Mouse (Mus musculus) activated CD4-positive, CD25-positive, alpha-beta regulatory T cell, adult 4 months (primary cell): Measurements from ENCODE around the gene Gpr65. TPM values are rescaled to one million over a fixed set of nuclear protein-coding genes. Genes with fewer than 3 reads are reported as not detected.
"Not testable (repeated sequence)": the region's sequence is repeated elsewhere in the genome, so short reads cannot be mapped to it uniquely, and the experiment has no call there.

Experiments used
- ATAC-seq: one replicate; pipeline ENCODE4 v1.8.0; 2017
- polyA plus RNA-seq, 2 experiments: library from polyadenylated mRNA; unstranded; fragments of 100-300 nt; shearing (Covaris generic); gene quantifications; one replicate each; pipeline ENCODE4 v1.2.1; 2017

The Gpr65 gene
- polyA plus RNA-seq, 2 experiments from 2014 or later: 46.6 to 48.4 TPM

- ATAC-seq: peak; percentile 66
Measured at GRCm38 (mm10) chr12:98283487-98283860, 15.0 kb downstream of the Gpr65 start.

GRCm38 (mm10) chr12:98284477-98284876, 16.0 kb downstream of the Gpr65 start:
- ATAC-seq: no peak

DNA sequence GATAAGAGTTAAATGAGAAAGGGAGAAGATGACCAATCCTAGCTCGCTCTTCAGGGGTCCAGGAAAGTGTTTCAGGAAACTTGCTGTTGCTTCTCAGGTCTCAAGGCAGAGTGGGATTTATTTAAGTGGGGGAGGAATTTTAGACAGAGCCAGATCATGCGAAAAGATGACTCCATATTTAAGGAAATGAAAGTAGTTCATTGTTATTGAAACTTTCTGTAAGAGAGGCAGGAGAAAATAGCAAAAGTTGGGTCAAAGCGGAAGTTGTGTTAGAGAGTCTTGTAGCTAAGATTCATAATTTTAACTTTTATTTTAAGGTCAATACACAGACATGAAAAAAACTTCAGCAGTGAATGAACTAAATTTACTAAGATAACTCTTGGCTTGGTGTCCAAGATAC, 22.0 kb downstream of the Gpr65 start:
- no peak for ATAC-seq

- ATAC-seq: no peak
Measured at GRCm38 (mm10) chr12:98292278-98292677, 23.8 kb downstream of the Gpr65 start.

DNA sequence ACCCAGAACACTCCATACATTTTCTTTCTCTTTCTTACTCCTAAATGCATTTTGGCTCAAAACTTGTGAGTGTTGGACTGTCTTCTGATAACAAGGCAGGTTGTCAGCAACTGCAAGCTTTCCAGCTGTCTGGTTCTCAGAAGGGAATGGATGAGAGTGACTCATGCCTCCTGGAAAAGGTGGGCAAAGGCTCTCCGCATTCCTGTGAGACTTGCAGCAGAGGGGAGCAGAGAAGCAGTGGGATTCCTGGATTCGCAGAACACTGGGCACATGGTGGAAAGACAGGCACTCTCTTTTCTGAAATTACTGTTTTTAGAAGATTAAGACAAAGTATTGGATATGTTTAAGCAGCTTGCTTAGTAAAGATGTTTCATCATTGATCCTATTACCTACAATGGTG, 25.8 kb downstream of the Gpr65 start:
- no peak for ATAC-seq

GRCm38 (mm10) chr12:98301980-98302379, 33.5 kb downstream of the Gpr65 start:
- no peak for ATAC-seq

DNA sequence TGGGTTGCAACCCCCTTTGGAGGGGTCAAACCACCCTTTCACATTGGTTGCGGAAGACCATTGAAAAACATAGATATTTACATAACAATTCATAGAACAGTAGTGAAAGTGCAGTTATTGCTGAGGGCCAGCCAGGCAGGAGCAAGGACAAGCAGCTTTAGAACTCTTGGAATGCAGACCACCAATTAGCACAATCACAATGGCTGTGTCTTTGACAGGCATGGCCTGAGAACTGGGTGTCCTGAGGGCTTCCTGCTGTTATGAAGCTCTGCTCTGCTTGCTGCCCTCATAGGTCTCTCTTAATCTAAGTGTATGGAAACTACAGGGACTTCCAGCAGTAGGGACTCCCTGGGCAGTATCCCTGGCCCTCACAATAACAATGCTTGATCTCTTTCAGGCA, 34.6 kb downstream of the Gpr65 start:
- no peak for ATAC-seq

- no peak for ATAC-seq
Measured at GRCm38 (mm10) chr12:98307179-98307915, 38.9 kb downstream of the Gpr65 start.

- no peak for ATAC-seq
Measured at GRCm38 (mm10) chr12:98311376-98312083, 43.1 kb downstream of the Gpr65 start.

DNA sequence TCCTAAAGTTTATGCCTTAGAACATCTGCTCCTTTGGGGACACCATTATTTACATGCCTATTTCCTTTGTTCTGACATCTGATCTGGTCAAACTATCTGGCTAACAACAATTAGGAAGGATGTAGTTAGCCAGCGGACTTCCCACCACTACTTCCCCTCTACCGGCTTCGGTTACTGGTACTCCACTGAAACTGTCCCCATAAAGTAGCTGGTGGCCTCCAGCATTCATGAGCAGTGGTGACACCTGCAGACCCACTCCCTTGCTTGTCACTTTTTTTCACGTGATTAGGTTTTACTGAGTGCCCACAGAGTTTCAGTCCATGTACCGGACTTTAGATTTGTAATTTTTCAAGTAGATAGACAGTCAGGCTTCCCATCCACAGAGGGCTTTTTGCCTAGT, 47.5 kb downstream of the Gpr65 start:
- ATAC-seq: no peak

DNA sequence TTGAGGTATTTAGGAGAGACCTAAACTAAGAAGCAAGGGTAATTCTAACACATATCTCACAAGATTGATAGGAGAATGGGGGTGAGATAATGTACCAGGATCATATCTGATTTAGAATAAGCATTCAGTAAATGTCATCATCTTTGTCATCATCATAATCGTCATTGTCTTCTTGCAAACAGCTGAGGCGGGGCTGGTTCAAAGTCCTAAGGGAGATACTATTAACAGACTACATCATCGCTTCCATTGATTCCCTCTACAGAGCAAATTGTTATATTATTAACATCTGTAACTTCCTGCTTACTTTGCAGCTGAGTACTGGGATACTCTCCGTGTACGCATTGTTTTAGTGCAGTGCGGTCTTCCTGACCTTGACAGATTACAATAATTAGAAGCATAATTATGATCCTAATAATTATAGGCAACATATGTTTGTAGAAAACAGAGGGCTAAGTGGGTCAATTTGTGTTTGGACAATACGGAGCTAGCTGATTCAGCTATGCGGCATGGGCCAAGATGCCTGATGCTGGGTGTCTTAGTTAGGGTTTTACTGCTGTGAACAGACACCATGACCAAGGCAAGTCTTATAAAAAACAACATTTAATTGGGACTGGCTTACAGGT, 49.4 kb downstream of the Gpr65 start:
- no peak for ATAC-seq

DNA sequence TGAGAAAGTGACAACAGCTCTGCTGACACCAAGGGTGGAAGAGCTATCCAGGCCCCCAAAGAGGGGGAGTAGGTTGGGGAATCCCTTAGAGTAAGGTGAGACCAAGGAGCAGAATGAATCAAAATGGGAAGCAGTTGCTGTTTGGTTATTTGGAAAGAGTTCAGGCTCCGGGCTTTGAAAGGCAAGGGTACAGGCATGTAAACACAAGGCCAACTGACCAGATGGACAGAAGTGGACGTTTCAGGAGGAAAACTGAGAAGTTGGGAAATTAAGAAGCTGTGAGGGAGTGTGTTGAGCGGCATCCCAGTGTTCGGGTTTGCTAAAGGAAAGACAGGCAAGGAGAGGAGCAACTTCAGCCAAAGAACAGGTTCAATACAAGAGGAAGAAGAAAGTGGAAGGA, 54.0 kb downstream of the Gpr65 start:
- ATAC-seq: no peak

- ATAC-seq: not testable (repeated sequence)
Measured at GRCm38 (mm10) chr12:98324170-98324569, 55.7 kb downstream of the Gpr65 start.

Other genes starting within 250 kb of the Gpr65 start
- gene Galc, start 9.2 kb upstream of the Gpr65 start, polyA plus RNA-seq: 1 to 10 TPM; 1.2 to 2.8 TPM